Mouse (Mus musculus) limb, embryonic 11.5 days (tissue): Measurements from ENCODE around the gene Zfp575. TPM values are rescaled to one million over a fixed set of nuclear protein-coding genes. Genes with fewer than 3 reads are reported as not detected.
"Not testable (repeated sequence)": the region's sequence is repeated elsewhere in the genome, so short reads cannot be mapped to it uniquely, and the experiment has no call there.

ENCODE experiments used
- ATAC-seq: fragments of 200-750 bp; cut with Nextera tagmentation; 2 replicates; pipeline ENCODE4 v1.8.0; 2017; ENCODE audit warnings: low read depth; ENCODE audit not compliant: insufficient number of reproducible peaks, low FRiP score, low TSS enrichment
- DNase-seq: peaks from one replicate; pipeline ENCODE4 v3.0.0-alpha.2; 2015; ENCODE audit warnings: low spot score
- H3K27ac ChIP-seq: fragments of 300-500 bp; sonication (generic); replicated peaks from 2 replicates; pipeline ENCODE4 v1.5.1; 2014; ENCODE audit warnings: low read depth, mild to moderate bottlenecking, low read length
- H3K27me3 ChIP-seq: fragments of 300-500 bp; sonication (generic); 2 replicates; pipeline ENCODE4 v1.6.1; 2014; ENCODE audit warnings: mild to moderate bottlenecking, low read length, mixed read lengths; ENCODE audit not compliant: control insufficient read depth, insufficient read depth
- H3K36me3 ChIP-seq: fragments of 300-500 bp; sonication (generic); 2 replicates; pipeline ENCODE4 v1.6.1; 2014; ENCODE audit warnings: mild to moderate bottlenecking, low read length, moderate library complexity, mixed read lengths; ENCODE audit not compliant: control insufficient read depth, insufficient read depth
- H3K4me1 ChIP-seq: fragments of 300-500 bp; sonication (generic); 2 replicates; pipeline ENCODE4 v1.6.1; 2014; ENCODE audit warnings: low read length, mixed read lengths; ENCODE audit not compliant: control insufficient read depth, insufficient read depth
- H3K4me2 ChIP-seq: fragments of 300-500 bp; sonication (generic); 2 replicates; pipeline ENCODE4 v1.6.1; 2014; ENCODE audit warnings: low read depth, mild to moderate bottlenecking, moderate library complexity; ENCODE audit not compliant: severe bottlenecking
- H3K4me3 ChIP-seq: fragments of 300-500 bp; sonication (generic); 2 replicates; pipeline ENCODE4 v1.5.1; 2014; ENCODE audit warnings: low read depth, low read length
- H3K9ac ChIP-seq: fragments of 300-500 bp; sonication (generic); 2 replicates; pipeline ENCODE4 v1.6.1; 2014; ENCODE audit warnings: mild to moderate bottlenecking, low read length
- H3K9me3 ChIP-seq: fragments of 300-500 bp; sonication (generic); 2 replicates; pipeline ENCODE4 v1.6.1; 2016; ENCODE audit warnings: low read length; ENCODE audit not compliant: control insufficient read depth
- WGBS: fragments of 180-500 bp; shearing (Covaris S2); extraction: QIAGEN DNeasy Blood & Tissue Kit; methylation state at CpG from one replicate; pipeline ENCODE4 v1.1.7; 2014; 5-methylcytosine and 5-hydroxymethylcytosine counted together
- polyA plus RNA-seq: library from polyadenylated mRNA; unstranded; fragments of >200 nt; fragmentation: Nextera tagmentation; extraction: Ambion mirVana; gene quantifications from 2 replicates; pipeline ENCODE4 v1.2.1, GENCODE M21; 2014

Zfp575 gene
- polyA plus RNA-seq, 1 experiment from 2014 or later, result 2.3 TPM

DNA sequence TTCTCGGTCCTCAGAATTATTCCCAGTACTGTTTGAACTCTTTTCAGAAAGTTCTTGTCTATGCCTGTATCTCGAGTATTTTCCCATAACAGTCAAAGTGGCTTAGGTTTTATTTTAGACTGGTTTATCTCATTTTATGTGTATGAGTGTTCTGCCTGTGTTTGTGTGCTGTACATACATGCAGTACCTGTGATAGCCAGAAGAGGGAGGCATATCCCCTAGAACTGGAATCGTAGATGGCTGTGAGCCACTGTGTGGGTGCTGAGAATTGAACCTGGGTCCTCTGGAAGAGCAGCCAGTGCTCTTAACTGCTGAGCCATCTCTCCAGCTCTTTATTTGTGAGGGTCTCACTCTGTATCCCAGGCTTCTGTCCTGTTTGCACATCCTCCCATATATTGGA, 33.8 kb upstream of the Zfp575 start:
- 83% methylated on average over 3 of the region's 3 CpGs for whole genome bisulfite sequencing

DNA sequence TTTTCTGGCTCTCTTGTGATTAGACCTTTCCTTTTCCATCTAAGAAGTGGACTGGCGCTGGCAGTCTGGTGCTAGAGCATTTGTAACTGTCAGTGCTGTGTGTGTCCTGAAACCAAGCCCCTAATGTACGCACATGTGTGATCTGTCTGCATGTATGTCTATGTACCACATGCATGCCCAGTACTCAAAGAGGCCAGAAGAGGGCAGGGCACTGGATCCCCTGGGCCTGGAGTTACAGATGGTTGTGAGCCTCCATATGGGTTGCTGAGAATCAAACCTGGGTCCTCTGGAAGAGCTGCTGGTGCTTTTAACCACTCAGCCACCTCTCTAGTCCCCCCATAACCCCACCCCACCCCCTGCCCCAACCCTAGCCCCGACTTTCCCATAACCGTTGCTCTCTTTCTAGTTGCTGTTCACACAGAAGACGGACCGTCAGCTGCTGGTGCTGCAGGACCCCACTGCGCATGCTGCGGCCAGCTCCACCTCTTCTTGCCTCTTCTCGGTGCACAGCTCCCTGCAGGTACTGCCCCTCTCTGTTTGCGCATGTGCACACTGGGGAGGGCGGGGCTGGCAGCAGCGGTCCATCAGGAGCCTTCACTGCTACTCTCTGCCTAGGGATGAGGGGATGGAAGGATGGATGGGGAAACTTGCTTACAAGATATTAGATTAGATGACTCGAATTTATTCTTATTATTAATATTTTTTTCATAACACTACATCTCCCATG, 32.4 kb upstream of the Zfp575 start:
- Histone ChIP-seq H3K9me3 (peaks cover 3% of the 10 kb centered on the region; the same call in 1 of the 2 replicates), H3K27ac (no peak overlapping the region), H3K4me1 (no peaks in the 10 kb centered on the region), H3K4me2 (no peak overlapping the region), H3K9ac (no peak overlapping the region), H3K36me3 (no peaks in the 10 kb centered on the region), H3K4me3 (no peak overlapping the region), H3K27me3 (0 out of 2 replicates have a peak, but pooled peaks cover 3% of the 10 kb centered on the region)
- ATAC-seq (no peak), DNase-seq (no peak)
- WGBS, result 51% methylated on average over 13 of the region's 13 CpGs

More for the DNA sequence above, 33.8 kb upstream of the Zfp575 start:
- DNase-seq (no peak), ATAC-seq (no peak)
- H3K27me3 ChIP-seq, result 0 out of 2 replicates have a peak, but pooled peaks cover 3% of the 10 kb centered on the region
- peaks cover 3% of the 10 kb centered on the region; the same call in 1 of the 2 replicates for H3K9me3 ChIP-seq
- H3K4me2 ChIP-seq, result no peak overlapping the region
- H3K36me3 ChIP-seq, result no peaks in the 10 kb centered on the region
- H3K9ac ChIP-seq, result no peak overlapping the region
- no peak overlapping the region for H3K4me3 ChIP-seq
- H3K4me1 ChIP-seq, result no peaks in the 10 kb centered on the region
- H3K27ac ChIP-seq, result no peak overlapping the region

DNA sequence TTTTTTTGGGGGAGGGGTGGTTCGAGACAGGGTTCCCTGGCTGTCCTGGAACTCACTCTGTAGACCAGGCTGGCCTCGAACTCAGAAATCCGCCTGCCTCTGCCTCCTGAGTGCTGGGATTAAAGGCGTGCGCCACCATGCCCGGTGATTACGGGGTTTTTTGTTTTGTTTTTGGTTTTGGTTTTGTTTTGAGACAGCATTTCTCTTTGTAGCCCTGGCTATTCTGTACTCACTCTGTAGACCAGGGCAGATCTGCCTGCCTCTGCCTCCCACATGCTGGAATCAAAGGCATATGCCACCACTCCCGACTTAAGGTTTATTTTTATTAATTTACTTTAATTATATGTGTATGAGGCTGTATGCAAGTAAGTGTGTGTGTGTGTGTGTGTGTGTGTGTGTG, 30.9 kb upstream of the Zfp575 start:
- H3K4me1 ChIP-seq, H3K9me3 ChIP-seq, H3K27ac ChIP-seq, H3K4me3 ChIP-seq, DNase-seq, ATAC-seq, H3K9ac ChIP-seq, H3K36me3 ChIP-seq, H3K4me2 ChIP-seq, H3K27me3 ChIP-seq: not testable (repeated sequence)
- 89% methylated on average over 8 of the region's 8 CpGs for WGBS

DNA sequence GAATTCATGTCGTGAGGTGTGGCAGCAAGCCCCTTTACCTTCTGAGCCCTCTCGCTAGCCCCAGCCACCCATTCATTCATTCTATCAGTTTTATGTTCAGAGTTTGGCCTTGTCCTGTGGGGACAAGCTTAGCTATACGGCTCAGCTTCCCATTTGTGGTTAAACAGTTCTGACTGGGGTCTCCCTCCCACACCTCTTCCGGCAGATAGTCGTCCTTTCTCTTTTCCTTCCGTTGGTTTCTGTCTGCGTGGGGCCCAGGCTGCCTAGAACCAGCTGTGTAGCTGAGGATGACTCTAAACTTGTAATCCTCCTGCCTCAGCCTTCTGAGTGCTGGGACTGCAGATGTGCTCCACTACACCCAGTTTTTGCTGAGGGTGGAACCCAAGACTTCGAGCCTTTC, 30.3 kb upstream of the Zfp575 start:
- Histone ChIP-seq H3K9ac (no peak overlapping the region), H3K27ac (no peak overlapping the region), H3K4me1 (no peaks in the 10 kb centered on the region), H3K4me2 (no peak overlapping the region), H3K36me3 (no peaks in the 10 kb centered on the region), H3K4me3 (no peak overlapping the region), H3K9me3 (0 out of 2 replicates have a peak, but pooled peaks cover under 1% of the 10 kb centered on the region), H3K27me3 (peaks cover 12% of the 10 kb centered on the region)
- no peak for ATAC-seq
- no peak for DNase-seq
- whole genome bisulfite sequencing, result 77% methylated on average over 8 of the region's 8 CpGs

DNA sequence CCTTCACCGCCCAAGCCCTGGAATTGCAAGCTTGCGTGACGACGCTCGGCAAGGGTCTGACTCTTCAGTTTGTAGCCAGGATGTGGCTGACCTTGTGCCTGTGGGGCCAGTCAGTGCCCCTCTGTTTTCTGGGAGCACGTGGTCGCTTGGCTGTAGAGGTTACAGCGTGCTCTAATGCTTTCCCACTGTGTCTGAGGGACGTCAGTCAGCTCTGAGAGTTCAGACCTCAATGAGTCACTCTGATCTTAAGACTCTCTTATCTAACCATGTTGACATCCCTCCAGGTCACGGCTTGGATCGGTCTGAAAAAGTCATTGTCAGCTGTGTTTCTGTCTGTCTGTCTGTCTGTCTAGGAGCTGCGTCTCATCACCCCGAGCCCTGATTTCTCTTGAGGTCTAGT, 27.4 kb upstream of the Zfp575 start:
- WGBS, result 78% methylated on average over 13 of the region's 13 CpGs
- no peak overlapping the region for H3K9ac ChIP-seq
- H3K36me3 ChIP-seq, result no peaks in the 10 kb centered on the region
- H3K4me2 ChIP-seq, result no peak overlapping the region
- H3K4me3 ChIP-seq, result no peak overlapping the region
- ATAC-seq (no peak), DNase-seq (no peak)
- H3K9me3 ChIP-seq, result no peaks in the 10 kb centered on the region
- no peak overlapping the region for H3K27ac ChIP-seq
- peaks cover 40% of the 10 kb centered on the region for H3K27me3 ChIP-seq
- peaks cover 8% of the 10 kb centered on the region; the same call in 1 of the 2 replicates for H3K4me1 ChIP-seq

DNA sequence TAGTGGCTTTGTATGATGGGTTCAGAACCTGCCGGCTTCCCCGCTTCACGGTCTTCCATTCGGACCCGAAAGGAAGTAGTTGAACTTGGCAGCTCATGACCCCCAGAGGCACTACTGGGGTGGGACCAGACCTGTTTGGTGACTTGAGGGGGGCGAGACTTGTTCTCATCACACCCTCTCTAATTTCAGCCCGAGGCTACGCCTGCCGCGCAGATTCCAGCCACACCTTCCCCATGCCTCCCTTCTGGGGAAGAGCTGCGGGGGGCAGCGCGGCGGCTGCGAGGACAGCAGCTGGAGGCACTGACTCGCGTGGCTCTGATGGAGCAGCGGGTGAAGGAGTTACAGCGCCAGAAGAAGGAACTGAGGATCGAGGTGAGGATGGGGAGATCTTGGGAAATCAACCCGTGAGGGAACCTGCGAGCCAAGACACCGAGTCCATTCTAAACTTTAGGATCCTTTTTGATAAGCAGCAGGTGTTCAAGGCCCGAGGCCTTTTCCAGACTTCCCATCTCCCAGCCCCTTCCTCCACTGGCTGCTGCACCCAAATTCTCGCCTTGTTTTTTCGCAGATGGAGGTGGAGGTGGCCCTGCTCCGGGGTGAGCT, 25.0 kb upstream of the Zfp575 start:
- Histone ChIP-seq H3K4me3 (no peak overlapping the region), H3K36me3 (no peaks in the 10 kb centered on the region), H3K27me3 (peaks cover 43% of the 10 kb centered on the region), H3K4me1 (peaks cover 8% of the 10 kb centered on the region; the same call in 1 of the 2 replicates), H3K4me2 (peak overlapping the region; percentile 29; the same call in 1 of the 2 replicates), H3K9ac (no peak overlapping the region), H3K9me3 (no peaks in the 10 kb centered on the region; the same call in 1 of the 2 replicates), H3K27ac (no peak overlapping the region)
- 2% methylated on average over 27 of the region's 27 CpGs for WGBS
- no peak for ATAC-seq
- peak; percentile 45 for DNase-seq

DNA sequence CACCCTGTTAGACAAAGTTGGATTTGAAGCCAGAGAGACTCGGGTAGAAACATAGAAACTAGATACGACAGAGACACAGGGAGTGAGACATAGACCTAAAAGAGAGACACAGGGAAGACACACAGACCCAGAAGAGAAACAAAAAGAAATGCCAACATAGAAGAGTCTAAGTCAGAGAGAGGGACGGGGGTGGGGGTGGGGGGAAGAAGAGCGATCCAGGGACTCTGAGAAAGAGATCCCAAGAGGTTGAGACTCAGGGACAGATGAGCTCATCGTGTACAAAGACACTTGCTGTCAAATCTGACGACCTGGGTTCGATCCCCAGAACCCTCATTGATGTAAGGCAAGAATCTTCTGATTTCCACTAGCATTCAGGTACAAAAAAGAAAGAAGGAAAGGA, 24.3 kb upstream of the Zfp575 start:
- no peak for DNase-seq
- H3K36me3 ChIP-seq, result no peaks in the 10 kb centered on the region
- no peak overlapping the region for H3K4me3 ChIP-seq
- H3K27ac ChIP-seq, result no peak overlapping the region
- peaks cover 8% of the 10 kb centered on the region; the same call in 1 of the 2 replicates for H3K4me1 ChIP-seq
- H3K9me3 ChIP-seq, result no peaks in the 10 kb centered on the region; the same call in 1 of the 2 replicates
- ATAC-seq, result no peak
- H3K4me2 ChIP-seq, result peak overlapping the region; percentile 58; the same call in 1 of the 2 replicates
- no peak overlapping the region for H3K9ac ChIP-seq
- WGBS, result 13% methylated on average over 7 of the region's 7 CpGs
- H3K27me3 ChIP-seq, result peaks cover 43% of the 10 kb centered on the region

DNA sequence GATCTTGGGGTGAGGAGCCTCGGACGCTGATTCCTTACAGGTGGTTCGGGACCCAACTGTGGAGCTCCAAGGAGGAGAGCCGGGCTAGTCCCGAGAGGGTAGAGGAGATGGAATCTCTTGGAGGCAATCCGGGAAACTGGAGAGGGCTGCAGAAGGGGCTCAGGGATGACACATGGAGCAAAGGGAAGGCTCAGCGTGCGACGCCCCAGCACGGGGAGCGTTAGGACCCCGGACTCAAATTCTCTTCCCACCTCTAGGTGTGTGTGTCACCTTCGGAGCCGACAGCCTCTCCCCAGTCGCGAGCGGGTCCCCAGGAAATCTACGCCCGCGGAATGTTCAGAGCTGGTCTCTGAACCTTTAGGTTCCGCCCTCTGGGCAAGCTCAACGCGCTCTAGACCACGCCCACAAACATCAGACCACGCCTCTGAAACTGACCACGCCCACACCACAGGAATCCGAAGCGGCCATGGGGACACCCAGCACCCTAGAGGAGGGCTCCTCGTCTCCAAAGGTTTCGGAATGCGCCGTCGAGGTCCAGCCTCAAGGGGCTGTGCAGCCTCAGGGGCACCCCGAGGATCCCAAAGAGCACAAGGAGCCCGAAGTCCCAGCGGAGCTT, 23.5 kb upstream of the Zfp575 start:
- H3K36me3 ChIP-seq, result no peaks in the 10 kb centered on the region
- H3K9me3 ChIP-seq, result no peaks in the 10 kb centered on the region; the same call in 1 of the 2 replicates
- 2% methylated on average over 36 of the region's 36 CpGs for WGBS
- H3K4me2 ChIP-seq, result peak overlapping the region; percentile 58
- no peak overlapping the region for H3K9ac ChIP-seq
- peak; percentile 27 for ATAC-seq
- peaks cover 43% of the 10 kb centered on the region for H3K27me3 ChIP-seq
- H3K4me3 ChIP-seq, result peak overlapping the region; percentile 26
- no peak overlapping the region for H3K27ac ChIP-seq
- peaks cover 8% of the 10 kb centered on the region; the same call in 1 of the 2 replicates for H3K4me1 ChIP-seq
- peak; percentile 78 for DNase-seq
